Mouse (Mus musculus) kidney, adult 2 months (tissue): ENCODE measurements at regions not wholly inside any gene's neighbourhood (a gene's known extent, or its start where the extent isn't known, plus 50 kb on each side); places are given as distances from the start of the nearest gene placed in this dataset.

ENCODE experiments used
- DNase-seq: peaks from one replicate; pipeline ENCODE4 v3.0.0; 2021
- H3K27ac ChIP-seq: fragments of 200-500 bp; 2 replicates; pipeline ENCODE4 v1.5.1; 2012; ENCODE audit warnings: low read depth, low read length, control low read depth, inconsistent platforms; ENCODE audit not compliant: insufficient read depth
- H3K27me3 ChIP-seq: fragments of 200-500 bp; replicated peaks from 2 replicates; pipeline ENCODE4 v1.6.1; 2012; ENCODE audit warnings: mild to moderate bottlenecking, moderate library complexity, low read length, inconsistent platforms; ENCODE audit not compliant: control insufficient read depth, insufficient read depth
- H3K36me3 ChIP-seq: fragments of 200-500 bp; 2 replicates; pipeline ENCODE4 v1.6.1; 2012; ENCODE audit warnings: mild to moderate bottlenecking, moderate library complexity, low read length, inconsistent platforms; ENCODE audit not compliant: control insufficient read depth, insufficient read depth
- H3K4me1 ChIP-seq: fragments of 200-500 bp; 2 replicates; pipeline ENCODE4 v1.6.1; 2011; ENCODE audit warnings: low read length; ENCODE audit not compliant: control insufficient read depth, insufficient read depth
- H3K4me3 ChIP-seq: fragments of 200-500 bp; 2 replicates; pipeline ENCODE4 v1.5.1; 2011; ENCODE audit warnings: mild to moderate bottlenecking, low read depth, low read length, control low read depth; ENCODE audit not compliant: insufficient read depth
- CTCF ChIP-seq: fragments of 200-500 bp; conservative IDR thresholded peaks from 2 replicates; pipeline ENCODE4 v1.5.1; 2011; ENCODE audit warnings: low read depth, mild to moderate bottlenecking, control low read depth, low read length, moderate library complexity, mixed read lengths; ENCODE audit not compliant: insufficient read depth, insufficient read length
- POLR2A ChIP-seq: fragments of 200-500 bp; IDR thresholded peaks from one replicate; pipeline ENCODE4 v1.6.1; 2011; ENCODE audit warnings: low read depth, low read length, control low read depth
- WGBS: fragments of 180-500 bp; shearing (Covaris S2); methylation state at CpG from one replicate; pipeline ENCODE4 v1.1.7; 2018; 5-methylcytosine and 5-hydroxymethylcytosine counted together

- no peak overlapping the region for H3K27ac ChIP-seq
- no peaks in the 10 kb centered on the region for H3K4me1 ChIP-seq
- H3K36me3 ChIP-seq, result no peaks in the 10 kb centered on the region
- DNase-seq, result no peak
- no peak overlapping the region for H3K4me3 ChIP-seq
- WGBS, result 94% methylated on average over 1 of the region's 1 CpGs
- no peaks in the 10 kb centered on the region for H3K27me3 ChIP-seq
- TF ChIP-seq CTCF (no peak), POLR2A (no peak)
Measured at GRCm38 (mm10) chr7:95733807-95734206, 437.2 kb upstream of the Tenm4 start.

GRCm38 (mm10) chr7:95734587-95734986, 436.5 kb upstream of the Tenm4 start:
- H3K36me3 ChIP-seq, result no peaks in the 10 kb centered on the region
- H3K4me1 ChIP-seq, result no peaks in the 10 kb centered on the region
- no peak overlapping the region for H3K27ac ChIP-seq
- DNase-seq, result no peak
- TF ChIP-seq CTCF (no peak), POLR2A (no peak)
- WGBS, result 56% methylated on average over 5 of the region's 5 CpGs
- no peak overlapping the region for H3K4me3 ChIP-seq
- H3K27me3 ChIP-seq, result no peaks in the 10 kb centered on the region

- Histone ChIP-seq H3K4me1 (no peaks in the 10 kb centered on the region), H3K36me3 (no peaks in the 10 kb centered on the region), H3K4me3 (no peak overlapping the region), H3K27me3 (no peaks in the 10 kb centered on the region), H3K27ac (no peak overlapping the region)
- DNase-seq, result no peak
- TF ChIP-seq POLR2A (no peak), CTCF (no peak)
Measured at GRCm38 (mm10) chr7:95736716-95737115, 434.3 kb upstream of the Tenm4 start.

- WGBS, result 80% methylated on average over 2 of the region's 2 CpGs
Measured at GRCm38 (mm10) chr7:95738725-95739245, 432.3 kb upstream of the Tenm4 start.

GRCm38 (mm10) chr7:95739779-95740178, 431.3 kb upstream of the Tenm4 start:
- DNase-seq, result no peak
- Histone ChIP-seq H3K36me3 (no peaks in the 10 kb centered on the region), H3K27ac (no peak overlapping the region), H3K4me3 (no peak overlapping the region), H3K27me3 (no peaks in the 10 kb centered on the region), H3K4me1 (no peaks in the 10 kb centered on the region)
- 82% methylated on average over 5 of the region's 5 CpGs for WGBS
- TF ChIP-seq CTCF, result no peak
- no peak for TF ChIP-seq POLR2A

More at GRCm38 (mm10) chr7:95738725-95739245, 432.3 kb upstream of the Tenm4 start:
- Histone ChIP-seq H3K4me1 (no peaks in the 10 kb centered on the region), H3K36me3 (no peaks in the 10 kb centered on the region), H3K4me3 (no peak overlapping the region), H3K27me3 (no peaks in the 10 kb centered on the region), H3K27ac (no peak overlapping the region)
- no peak for TF ChIP-seq CTCF
- no peak for TF ChIP-seq POLR2A
- DNase-seq, result no peak

GRCm38 (mm10) chr7:95758375-95758774, 412.7 kb upstream of the Tenm4 start:
- H3K27ac ChIP-seq, result no peak overlapping the region
- no peak for DNase-seq
- no peak for TF ChIP-seq CTCF
- no peak for TF ChIP-seq POLR2A
- H3K4me1 ChIP-seq, result no peaks in the 10 kb centered on the region
- no peaks in the 10 kb centered on the region for H3K36me3 ChIP-seq
- no peaks in the 10 kb centered on the region for H3K27me3 ChIP-seq
- WGBS, result 69% methylated on average over 2 of the region's 2 CpGs
- no peak overlapping the region for H3K4me3 ChIP-seq

GRCm38 (mm10) chr7:95760945-95761661, 409.9 kb upstream of the Tenm4 start:
- TF ChIP-seq POLR2A (no peak), CTCF (no peak)
- DNase-seq, result no peak
- WGBS, result 90% methylated on average over 12 of the region's 12 CpGs
- Histone ChIP-seq H3K36me3 (no peaks in the 10 kb centered on the region), H3K4me3 (no peak overlapping the region), H3K4me1 (no peaks in the 10 kb centered on the region), H3K27ac (no peak overlapping the region), H3K27me3 (no peaks in the 10 kb centered on the region)
